Mouse (Mus musculus) bone marrow, adult 2 months (tissue): ENCODE measurements around the gene Exosc2. TPM values are rescaled to one million over a fixed set of nuclear protein-coding genes. Genes with fewer than 3 reads are reported as not detected.
"Not testable (repeated sequence)": the region's sequence is repeated elsewhere in the genome, so short reads cannot be mapped to it uniquely, and the experiment has no call there.

Experiments used
- H3K27ac ChIP-seq: fragments of 200-500 bp; 2 replicates; pipeline ENCODE4 v1.5.1; 2012; ENCODE audit warnings: low read depth, mild to moderate bottlenecking, control low read depth, inconsistent platforms, low read length; ENCODE audit not compliant: control insufficient read depth, poor library complexity, insufficient read depth
- H3K4me1 ChIP-seq: fragments of 200-500 bp; 2 replicates; pipeline ENCODE4 v1.6.1; 2011; ENCODE audit warnings: low read length; ENCODE audit not compliant: control insufficient read depth, insufficient read depth
- H3K4me3 ChIP-seq: fragments of 200-500 bp; replicated peaks from 2 replicates; pipeline ENCODE3; 2011; ENCODE audit warnings: mild to moderate bottlenecking, low read depth, low read length, control low read depth; ENCODE audit not compliant: control insufficient read depth
- CTCF ChIP-seq: fragments of 200-500 bp; IDR thresholded peaks from 2 replicates; pipeline ENCODE4 v1.5.1; 2011; ENCODE audit warnings: low read length, control low read depth; ENCODE audit not compliant: control insufficient read depth, insufficient read depth
- POLR2A ChIP-seq: fragments of 200-500 bp; IDR thresholded peaks from 2 replicates; pipeline ENCODE4 v1.6.1; 2011; ENCODE audit warnings: low read depth, mild to moderate bottlenecking, control low read depth, low read length, borderline replicate concordance; ENCODE audit not compliant: control insufficient read depth
- whole genome bisulfite sequencing: fragments of 180-500 bp; shearing (Covaris S2); methylation state at CpG from one replicate; pipeline ENCODE4 v1.1.7; 2018; 5-methylcytosine and 5-hydroxymethylcytosine counted together
- polyA plus RNA-seq: library from polyadenylated mRNA; stranded (reverse); fragments of >200 nt; gene quantifications from 2 replicates; pipeline ENCODE4 v1.2.4, GENCODE M21; 2011; ENCODE audit warnings: low replicate concordance; ENCODE audit not compliant: missing spikeins, insufficient read depth, insufficient read length

The Exosc2 gene
- polyA plus RNA-seq, 1 experiment: 36.0 TPM

DNA sequence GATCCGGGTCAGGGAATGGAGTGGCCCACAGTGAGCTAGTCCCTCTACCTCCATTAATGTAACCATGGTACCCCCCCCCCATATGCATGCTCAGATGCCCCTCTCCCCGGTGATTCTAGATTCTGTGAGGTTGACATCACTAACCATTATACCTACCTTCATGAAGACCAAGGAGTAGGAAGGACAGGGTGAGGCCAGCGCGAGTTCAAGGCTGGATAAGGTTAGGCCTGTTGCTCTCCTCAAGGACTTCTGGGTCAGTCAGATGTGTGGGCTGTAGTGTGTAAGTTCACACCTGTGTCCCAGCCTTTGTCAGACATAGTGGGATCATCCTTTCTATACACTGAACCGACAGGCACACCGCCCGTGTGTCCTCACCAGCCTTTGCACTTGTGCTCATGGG is 14.1 kb upstream of the Exosc2 start:
- Histone ChIP-seq H3K27ac (no peak overlapping the region), H3K4me1 (no peaks in the 10 kb centered on the region), H3K4me3 (no peak overlapping the region)
- TF ChIP-seq CTCF: no peak
- no peak for TF ChIP-seq POLR2A
- 87% methylated on average over 7 of the region's 7 CpGs for WGBS

DNA sequence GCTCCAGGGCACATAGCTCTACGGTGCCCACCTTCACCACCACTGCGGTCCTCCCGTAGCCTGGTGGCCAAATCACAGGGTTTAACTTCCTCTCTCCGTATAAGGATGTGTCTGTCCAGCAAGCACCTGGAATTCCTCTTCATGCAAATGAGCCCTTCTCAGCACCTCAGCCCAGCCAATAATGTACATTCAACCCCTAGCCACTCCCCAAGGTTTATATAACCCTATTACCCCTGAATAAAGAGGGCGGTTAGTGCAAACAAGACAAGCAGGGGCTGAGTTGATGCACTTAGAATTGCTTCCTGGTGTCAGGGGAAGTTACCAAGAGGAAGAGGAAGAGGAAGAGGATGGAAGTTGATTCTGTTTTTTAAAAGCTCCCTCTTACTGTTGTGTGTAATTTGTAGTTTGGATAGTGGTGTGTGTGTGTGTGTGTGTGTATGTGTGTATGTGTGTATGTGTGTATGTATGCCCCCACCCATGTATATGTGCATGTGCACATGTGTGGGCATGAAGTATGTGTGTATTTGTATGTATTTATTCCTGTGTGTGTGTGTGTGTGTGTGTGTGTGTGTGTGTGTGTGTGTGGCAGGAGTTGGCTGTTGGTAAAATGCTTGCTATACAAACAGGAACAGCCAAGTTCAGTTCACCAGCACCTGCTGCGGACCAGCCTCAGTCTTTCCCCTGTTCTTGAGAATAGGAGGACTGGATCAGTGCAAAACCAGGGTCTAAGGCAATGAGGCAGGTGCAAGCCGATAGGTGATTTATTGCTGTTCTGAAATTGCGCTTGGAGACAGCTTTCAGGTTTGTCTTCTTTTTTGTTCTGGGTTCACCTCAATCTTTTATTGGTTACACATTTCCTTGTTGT is 7.3 kb upstream of the Exosc2 start:
- WGBS: 51% methylated on average over 8 of the region's 8 CpGs
- H3K27ac ChIP-seq: no peak overlapping the region
- no peak overlapping the region for H3K4me3 ChIP-seq
- TF ChIP-seq CTCF (no peak), POLR2A (no peak)
- no peaks in the 10 kb centered on the region; the same call in none of the 2 replicates for H3K4me1 ChIP-seq

DNA sequence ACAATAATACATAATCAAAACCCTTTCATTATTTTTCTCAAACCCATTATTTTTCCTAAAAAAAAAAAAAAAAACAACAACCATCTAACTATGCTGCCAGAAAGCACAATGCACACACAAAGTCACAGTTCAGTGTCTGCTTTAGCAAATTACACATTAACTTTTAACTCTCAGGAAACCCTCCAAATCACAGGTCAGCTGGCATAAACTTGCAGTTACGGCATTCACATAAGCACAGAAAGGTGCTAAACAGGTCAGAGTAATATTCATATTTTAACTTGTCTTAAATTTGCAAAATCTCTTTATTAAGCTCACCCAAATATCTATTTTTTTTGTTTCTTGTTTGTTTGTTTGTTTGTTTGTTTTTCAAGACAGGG is 6.7 kb upstream of the Exosc2 start:
- H3K4me1 ChIP-seq: no peaks in the 10 kb centered on the region; the same call in none of the 2 replicates
- no peak overlapping the region for H3K27ac ChIP-seq
- H3K4me3 ChIP-seq: no peak overlapping the region
- 76% methylated on average over 1 of the region's 1 CpGs for WGBS
- no peak for TF ChIP-seq POLR2A
- TF ChIP-seq CTCF: no peak

DNA sequence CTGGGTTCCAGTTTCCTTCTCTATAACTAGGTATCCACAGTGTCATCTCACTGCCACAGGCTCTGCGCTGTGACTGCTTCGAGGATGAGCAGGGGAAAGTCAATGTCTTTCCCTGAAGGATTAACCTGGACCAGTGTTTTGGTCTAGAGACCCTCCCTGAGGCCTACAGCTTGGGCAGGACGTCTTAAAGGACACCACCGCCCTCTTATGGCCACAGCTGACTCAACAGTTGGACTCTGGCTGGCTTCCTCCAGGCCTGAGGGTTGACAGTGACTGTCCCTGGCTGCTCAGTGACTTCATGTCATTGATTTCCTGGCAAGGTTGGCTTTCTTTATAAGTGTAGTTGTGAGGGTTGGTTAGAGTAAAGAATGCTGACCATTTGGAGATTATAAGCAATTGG is 3.2 kb upstream of the Exosc2 start:
- Histone ChIP-seq H3K4me1 (no peaks in the 10 kb centered on the region; the same call in none of the 2 replicates), H3K27ac (no peak overlapping the region), H3K4me3 (no peak overlapping the region)
- TF ChIP-seq CTCF (peak; percentile 46; the same call in 1 of the 2 replicates), POLR2A (no peak)
- WGBS: 40% methylated on average over 4 of the region's 4 CpGs

DNA sequence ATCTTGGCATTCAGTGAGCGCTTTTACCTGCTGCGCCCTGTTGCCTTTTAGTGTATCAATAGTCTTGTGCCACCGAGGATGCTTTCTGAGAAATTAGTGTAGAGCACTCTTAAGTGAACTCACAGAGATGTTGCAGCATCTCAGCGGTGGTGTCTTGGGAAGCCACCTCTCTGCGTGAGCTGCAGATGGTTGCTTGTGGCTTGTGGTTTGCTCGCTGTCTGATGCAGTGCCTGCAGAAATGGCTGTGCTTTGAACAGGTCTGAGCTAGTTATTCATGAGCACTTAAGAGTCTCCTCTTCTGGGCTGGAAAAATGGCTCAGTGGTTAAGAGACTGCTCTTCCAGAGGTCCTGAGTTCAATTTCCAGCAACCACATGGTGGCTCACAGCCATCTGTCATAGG is 8.1 kb downstream of the Exosc2 start:
- no peak overlapping the region for H3K27ac ChIP-seq
- no peak overlapping the region for H3K4me3 ChIP-seq
- 63% methylated on average over 6 of the region's 6 CpGs for WGBS
- H3K4me1 ChIP-seq: no peaks in the 10 kb centered on the region
- TF ChIP-seq POLR2A (no peak), CTCF (no peak)

DNA sequence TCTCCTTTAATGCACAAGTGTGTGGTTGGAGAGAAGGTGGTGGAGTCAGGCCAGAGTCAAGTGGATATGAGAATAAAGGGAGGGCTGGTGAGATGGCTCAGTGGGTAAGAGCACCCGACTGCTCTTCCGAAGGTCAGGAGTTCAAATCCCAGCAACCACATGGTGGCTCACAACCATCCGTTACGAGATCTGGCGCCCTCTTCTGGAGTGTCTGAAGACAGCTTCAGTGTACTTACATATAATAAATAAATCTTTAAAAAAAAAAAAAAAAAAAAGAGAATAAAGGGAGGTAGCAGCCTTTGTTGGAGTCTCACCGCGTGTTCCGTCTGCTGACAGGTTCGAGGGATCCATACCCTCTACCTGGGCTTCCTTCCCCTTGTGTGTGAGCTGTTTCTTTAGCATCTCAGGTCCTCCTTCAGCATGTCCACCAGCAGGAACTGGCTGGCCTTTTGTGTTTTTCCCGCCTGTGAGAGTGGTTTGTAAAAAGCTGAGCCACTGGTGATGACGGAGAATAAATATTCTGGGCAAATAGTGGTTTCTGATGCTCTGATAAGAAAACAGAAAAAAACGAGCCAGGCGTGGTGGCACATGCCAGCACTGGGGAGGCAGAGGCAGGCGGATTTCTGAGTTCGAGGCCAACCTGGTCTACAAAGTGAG is 10.7 kb downstream of the Exosc2 start:
- H3K4me3 ChIP-seq, H3K27ac ChIP-seq, H3K4me1 ChIP-seq: not testable (repeated sequence)
- 79% methylated on average over 15 of the region's 15 CpGs for WGBS

DNA sequence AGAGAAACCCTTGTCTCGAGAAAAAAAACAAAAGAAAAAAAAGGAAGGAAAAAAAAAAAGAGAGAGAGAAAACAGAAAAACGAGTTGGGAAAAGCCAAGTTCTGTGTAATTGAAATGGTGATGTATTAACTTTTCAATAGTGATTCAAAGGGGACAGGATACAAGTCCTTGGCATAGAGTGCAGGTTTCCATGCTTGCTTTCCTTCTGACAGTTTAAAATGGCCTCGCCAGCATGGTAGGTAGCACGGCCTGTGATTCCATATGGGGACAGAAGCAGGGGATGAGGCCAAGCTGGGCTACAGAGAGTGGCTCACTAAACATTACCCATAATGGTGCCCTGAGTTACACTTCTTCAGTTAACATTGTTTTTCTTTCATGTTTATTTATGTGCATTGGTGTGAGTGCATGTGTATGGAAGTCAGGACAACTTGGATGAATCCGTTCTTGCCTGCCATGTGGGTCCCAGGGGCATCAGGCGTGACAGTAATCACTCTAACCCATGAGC is 11.3 kb downstream of the Exosc2 start:
- Histone ChIP-seq H3K4me1 (no peaks in the 10 kb centered on the region), H3K27ac (no peak overlapping the region), H3K4me3 (no peak overlapping the region)
- TF ChIP-seq CTCF (no peak), POLR2A (no peak)
- WGBS: 84% methylated on average over 6 of the region's 6 CpGs

DNA sequence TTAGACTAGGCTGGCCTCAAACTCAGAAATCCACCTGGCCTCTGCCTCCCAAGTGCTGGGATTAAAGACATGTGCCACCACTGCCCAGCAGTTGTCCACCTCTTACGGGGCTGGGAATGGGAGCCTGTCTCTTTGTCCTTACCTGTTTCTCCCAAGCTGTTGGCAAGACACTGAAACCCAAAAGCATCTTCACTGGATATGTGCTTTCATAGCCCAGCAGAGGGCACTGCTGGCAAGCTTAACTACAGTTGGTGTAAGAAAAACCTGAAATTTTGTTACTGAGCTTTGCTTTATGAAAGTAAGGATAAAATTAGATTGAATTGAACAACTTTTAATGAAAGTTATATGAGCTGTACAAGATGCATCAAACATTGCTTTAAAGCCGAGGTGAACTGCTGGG is 13.2 kb downstream of the Exosc2 start:
- Histone ChIP-seq H3K27ac (no peak overlapping the region), H3K4me3 (no peak overlapping the region), H3K4me1 (no peaks in the 10 kb centered on the region)
- TF ChIP-seq CTCF (peak; percentile 33; the same call in 1 of the 2 replicates), POLR2A (no peak)
- 33% methylated on average over 2 of the region's 2 CpGs for WGBS
